Mouse (Mus musculus) CH12.LX (cell line): ENCODE data around the gene Tagln3. TPM values are rescaled to one million over a fixed set of nuclear protein-coding genes. Genes with fewer than 3 reads are reported as not detected.

ENCODE experiments used
- DNase-seq: peaks from one replicate; pipeline ENCODE4 v3.0.0-alpha.2; 2013; ENCODE audit errors: extremely low read depth
- H3K27ac ChIP-seq: 2 replicates; pipeline ENCODE4 v1.5.1; 2012; ENCODE audit warnings: low read depth, mild to moderate bottlenecking, control low read depth, moderate library complexity; ENCODE audit not compliant: insufficient read depth
- H3K27me3 ChIP-seq: replicated peaks from 2 replicates; pipeline ENCODE3; 2012; ENCODE audit warnings: inconsistent platforms
- H3K36me3 ChIP-seq, 2 experiments: replicated peaks in 1 of 2; 2 replicates each; pipeline versions ENCODE3 to v1.6.1; 2012; ENCODE audit warnings: inconsistent platforms in 1 of 2, low read length in 1 of 2, mild to moderate bottlenecking in 1 of 2, mixed read lengths in 1 of 2, moderate library complexity in 1 of 2; ENCODE audit not compliant: control insufficient read depth in 1 of 2, insufficient read depth in 1 of 2
- H3K4me1 ChIP-seq, 2 experiments: 2 replicates each; pipeline ENCODE4 v1.6.1; 2012; ENCODE audit warnings: inconsistent platforms in 1 of 2, moderate library complexity in 1 of 2; ENCODE audit not compliant: insufficient read depth in 2 of 2, control insufficient read depth in 1 of 2
- H3K4me2 ChIP-seq: 2 replicates; pipeline ENCODE4 v1.6.1; 2012; ENCODE audit warnings: low read depth, mild to moderate bottlenecking, control low read depth; ENCODE audit not compliant: poor library complexity, insufficient read depth, severe bottlenecking
- H3K4me3 ChIP-seq, 3 experiments: fragments of 150-350 bp in 1 of 3; sonication (generic) in 1 of 3; replicated peaks in 1 of 3; 2 replicates each; pipeline versions ENCODE3 to v1.5.1; 2011 to 2012; ENCODE audit warnings: low read depth in 2 of 3, low read length in 2 of 3, mild to moderate bottlenecking in 2 of 3, moderate library complexity in 2 of 3, control low read depth in 1 of 3, improper control_type of control experiment in 1 of 3, inconsistent platforms in 1 of 3, mixed read lengths in 1 of 3; ENCODE audit not compliant: poor library complexity in 1 of 3
- H3K79me2 ChIP-seq: replicated peaks from 2 replicates; pipeline ENCODE4 v1.6.1; 2012; ENCODE audit warnings: mild to moderate bottlenecking, moderate library complexity; ENCODE audit not compliant: control insufficient read depth, poor library complexity, insufficient read depth, severe bottlenecking; ENCODE audit errors: extremely low read depth
- H3K9ac ChIP-seq: 2 replicates; pipeline ENCODE4 v1.6.1; 2012; ENCODE audit warnings: low read depth, mild to moderate bottlenecking, control low read depth, moderate library complexity; ENCODE audit not compliant: insufficient read depth
- H3K9me3 ChIP-seq: replicated peaks from 2 replicates; pipeline ENCODE3; 2012; ENCODE audit warnings: low read length, inconsistent platforms, mixed read lengths
- CHD1 ChIP-seq: IDR thresholded peaks from 2 replicates; pipeline ENCODE4 v1.6.1; 2012; ENCODE audit warnings: low read depth, low read length, improper control_type of control experiment, inconsistent platforms
- CTCF ChIP-seq, 2 experiments: IDR thresholded peaks in 1 of 2; conservative IDR thresholded peaks in 1 of 2; 2 replicates each; pipeline ENCODE4 v1.5.1; 2011 to 2012; ENCODE audit warnings: low read depth in 2 of 2, low read length in 2 of 2, improper control_type of control experiment in 1 of 2, inconsistent platforms in 1 of 2, mild to moderate bottlenecking in 1 of 2, moderate library complexity in 1 of 2
- E2F4 ChIP-seq: IDR thresholded peaks from 2 replicates; pipeline ENCODE4 v1.6.1; 2011; ENCODE audit warnings: low read depth, low read length, improper control_type of control experiment; ENCODE audit not compliant: insufficient replicate concordance
- ELF1 ChIP-seq: IDR thresholded peaks from 2 replicates; pipeline ENCODE4 v1.6.1; 2014; ENCODE audit warnings: low read depth, mild to moderate bottlenecking, inconsistent platforms, low read length, improper control_type of control experiment
- EP300 ChIP-seq: IDR thresholded peaks from 2 replicates; pipeline ENCODE4 v1.6.1; 2011; ENCODE audit warnings: low read length, improper control_type of control experiment
- GABPA ChIP-seq: IDR thresholded peaks from 2 replicates; pipeline ENCODE4 v1.6.1; 2012; ENCODE audit warnings: low read depth, low read length, improper control_type of control experiment, inconsistent platforms; ENCODE audit not compliant: insufficient replicate concordance
- IRF4 ChIP-seq: IDR thresholded peaks from 2 replicates; pipeline ENCODE4 v1.6.1; 2014; ENCODE audit warnings: low read depth, mild to moderate bottlenecking, inconsistent platforms, low read length, improper control_type of control experiment
- JUN ChIP-seq: IDR thresholded peaks from 2 replicates; pipeline ENCODE4 v1.6.1; 2011; ENCODE audit warnings: low read depth, mild to moderate bottlenecking, low read length, improper control_type of control experiment, moderate library complexity; ENCODE audit not compliant: insufficient read depth
- JUND ChIP-seq: conservative IDR thresholded peaks from 2 replicates; pipeline ENCODE4 v1.6.1; 2011; ENCODE audit warnings: low read depth, low read length, improper control_type of control experiment
- MAZ ChIP-seq: IDR thresholded peaks from 2 replicates; pipeline ENCODE4 v1.6.1; 2012; ENCODE audit warnings: low read depth, mild to moderate bottlenecking, inconsistent platforms, low read length, improper control_type of control experiment, moderate library complexity
- MXI1 ChIP-seq: IDR thresholded peaks from 2 replicates; pipeline ENCODE4 v1.6.1; 2011; ENCODE audit warnings: mild to moderate bottlenecking, low read depth, low read length, improper control_type of control experiment
- NELFE ChIP-seq: IDR thresholded peaks from 2 replicates; pipeline ENCODE4 v1.6.1; 2011; ENCODE audit warnings: low read depth, low read length, improper control_type of control experiment
- NRF1 ChIP-seq: IDR thresholded peaks from 2 replicates; pipeline ENCODE4 v1.6.1; 2014; ENCODE audit warnings: low read depth, mild to moderate bottlenecking, inconsistent platforms, low read length, improper control_type of control experiment, moderate library complexity
- POLR2AphosphoS2 ChIP-seq: IDR thresholded peaks from 2 replicates; pipeline ENCODE4 v1.6.1; 2011; ENCODE audit warnings: low read depth, low read length, improper control_type of control experiment
- RAD21 ChIP-seq: IDR thresholded peaks from 2 replicates; pipeline ENCODE4 v1.6.1; 2011; ENCODE audit warnings: low read depth, mild to moderate bottlenecking, low read length, improper control_type of control experiment, moderate library complexity
- SIN3A ChIP-seq: IDR thresholded peaks from 2 replicates; pipeline ENCODE4 v1.6.1; 2012; ENCODE audit warnings: low read length, improper control_type of control experiment, inconsistent platforms
- TBP ChIP-seq: conservative IDR thresholded peaks from 2 replicates; pipeline ENCODE4 v1.6.1; 2011; ENCODE audit warnings: low read depth, low read length, improper control_type of control experiment
- USF1 ChIP-seq: IDR thresholded peaks from 2 replicates; pipeline ENCODE4 v1.6.1; 2014; ENCODE audit warnings: low read depth, mild to moderate bottlenecking, inconsistent platforms, low read length, improper control_type of control experiment
- USF2 ChIP-seq: conservative IDR thresholded peaks from 2 replicates; pipeline ENCODE4 v1.6.1; 2011; ENCODE audit warnings: low read depth, low read length, improper control_type of control experiment
- ZKSCAN1 ChIP-seq: IDR thresholded peaks from 2 replicates; pipeline ENCODE4 v1.6.1; 2012; ENCODE audit warnings: low read depth, inconsistent platforms, low read length, improper control_type of control experiment, borderline replicate concordance
- ZMIZ1 ChIP-seq: IDR thresholded peaks from 2 replicates; pipeline ENCODE4 v1.6.1; 2012; ENCODE audit warnings: low read depth, mild to moderate bottlenecking, inconsistent platforms, low read length, improper control_type of control experiment
- ZNF384 ChIP-seq: IDR thresholded peaks from 2 replicates; pipeline ENCODE4 v1.6.1; 2012; ENCODE audit warnings: low read depth, low read length, improper control_type of control experiment, inconsistent platforms
- dilution Hi-C: fragments of 300-500 bp; cut with MboI; formaldehyde crosslinking; loops from 2 replicates; pipeline ENCODE4 v1.14.3; 2020; ENCODE audit warnings: low sequenced_read_pairs; ENCODE audit not compliant: extremely low pct_unique_long_range_greater_than_20kb, extremely low pct_ligation_motif_present
- in situ Hi-C: fragments of 300-500 bp; cut with MboI; formaldehyde crosslinking; loops from 3 replicates; pipeline ENCODE4 v1.14.3; 2019; ENCODE audit warnings: low sequenced_read_pairs, low pct_ligation_motif_present, low pct_unique_long_range_greater_than_20kb, mixed read lengths
- polyA plus RNA-seq: library from polyadenylated mRNA; unstranded; fragments of >175 nt; gene quantifications from 2 replicates; pipeline ENCODE4 v1.2.1, GENCODE M21; 2012; ENCODE audit warnings: low read depth; ENCODE audit not compliant: insufficient read length
- total RNA-seq, 2 experiments: library from RNA; depleted of rRNA; stranded (reverse); fragments of 300-350 nt in 1 of 2; fragments of >200 nt in 1 of 2; gene quantifications; 2 replicates each; pipeline ENCODE4 v1.2.3; 2012 to 2014

The Tagln3 gene
- total and polyA plus RNA-seq, 3 experiments, result 0.17 to 0.69 (median 0.19) TPM

DNA sequence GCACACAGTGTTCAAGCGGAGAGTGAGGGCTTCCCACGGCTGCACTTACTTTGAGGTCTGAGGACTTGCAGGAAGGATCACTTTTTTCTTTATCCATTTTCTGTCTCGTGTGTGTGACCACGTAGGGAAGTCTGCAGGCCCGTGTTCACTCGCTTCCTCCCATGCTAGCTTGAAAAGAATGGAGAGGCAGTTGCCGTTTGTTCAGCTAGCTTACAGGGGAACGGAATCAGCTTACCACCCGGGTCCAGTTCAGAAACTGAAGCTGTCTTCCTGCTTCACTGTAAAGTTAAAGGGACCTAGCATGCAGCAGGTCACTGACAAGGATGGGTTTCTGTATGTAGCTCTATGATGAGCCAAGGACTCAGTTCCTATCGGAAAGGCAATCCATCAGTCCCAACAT, 30.9 kb downstream of the Tagln3 start, which contains the start of gene Tmprss7:
TSS of gene Tmprss7 (minus strand) at position 101 of the 400 bp plus-strand sequence.
- H3K4me1 ChIP-seq, result peaks cover 0 to 16% of the 10 kb centered on the region in 2 experiments; a peak in 1 of 4 replicates
- no peak within 1 kb of the TSS for H3K4me2 ChIP-seq
- no peak for DNase-seq
- no peaks in the 10 kb centered on the region for H3K79me2 ChIP-seq
- no peaks in the 10 kb centered on the region for H3K9me3 ChIP-seq
- in situ Hi-C loops (no loop called here), dilution Hi-C loops (no loop called here)
- H3K27me3 ChIP-seq, result no peaks in the 10 kb centered on the region
- H3K9ac ChIP-seq, result no peak within 1 kb of the TSS
- TF ChIP-seq USF2, result no peak
- no peak for TF ChIP-seq E2F4
- no peak for TF ChIP-seq TBP
- TF ChIP-seq RAD21, result no peak
- no peak for TF ChIP-seq ELF1
- TF ChIP-seq SIN3A, result no peak
- no peak for TF ChIP-seq GABPA
- no peak for TF ChIP-seq CHD1
- no peak for TF ChIP-seq NRF1
- no peak for TF ChIP-seq POLR2AphosphoS2
- no peaks in the 10 kb centered on the region for H3K36me3 ChIP-seq
- no peak within 1 kb of the TSS for H3K27ac ChIP-seq
- no peak within 1 kb of the TSS for H3K4me3 ChIP-seq

DNA sequence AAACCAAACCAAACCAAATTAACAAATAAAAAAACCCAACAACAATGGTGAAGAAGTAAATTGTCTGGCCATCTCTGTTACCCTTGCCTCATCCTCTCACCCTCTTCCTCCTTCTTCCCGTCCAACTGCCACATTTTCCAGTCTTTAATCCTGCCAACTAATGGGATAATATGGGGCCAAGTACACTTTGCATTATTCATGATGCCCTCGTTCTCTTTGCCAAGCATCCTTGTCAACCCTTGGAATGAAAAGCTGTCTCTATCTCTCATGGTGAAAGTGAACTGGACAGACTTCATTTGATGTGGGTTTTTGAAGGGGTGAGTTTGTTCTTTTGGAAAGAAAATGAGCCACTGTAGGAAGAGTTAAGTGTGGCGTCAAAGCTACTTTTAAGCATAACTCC, 31.6 kb downstream of the Tagln3 start:
- H3K79me2 ChIP-seq, result no peaks in the 10 kb centered on the region
- peaks cover 0 to 16% of the 10 kb centered on the region in 2 experiments; a peak in 1 of 4 replicates for H3K4me1 ChIP-seq
- dilution Hi-C loops, result no loop called here
- no peak overlapping the region for H3K4me2 ChIP-seq
- TF ChIP-seq USF1, result no peak
- no peak for TF ChIP-seq ZMIZ1
- no peak for TF ChIP-seq JUN
- no peak for TF ChIP-seq MXI1
- no peak for TF ChIP-seq POLR2AphosphoS2
- no peak for TF ChIP-seq JUND
- no peak for TF ChIP-seq CTCF (conservative IDR thresholded peaks at IDR 0.05 in 1 of 2, IDR thresholded peaks at IDR 0.05 in 1 of 2; ENCODE audit: low read depth in 2 of 2, low read length in 2 of 2)
- no peak for TF ChIP-seq ZKSCAN1
- TF ChIP-seq ZNF384, result no peak
- TF ChIP-seq SIN3A, result no peak
- no peak for TF ChIP-seq MAZ
- no peak for TF ChIP-seq IRF4
- TF ChIP-seq NELFE, result no peak
- no peak for TF ChIP-seq EP300
- TF ChIP-seq, all 38 proteins: peak for 0
- in situ Hi-C loops, result no loop called here
- Histone ChIP-seq H3K27me3 (no peaks in the 10 kb centered on the region), H3K9me3 (no peaks in the 10 kb centered on the region), H3K4me3 (no peak overlapping the region), H3K27ac (no peak overlapping the region), H3K36me3 (no peaks in the 10 kb centered on the region), H3K9ac (no peak overlapping the region)
- no peak for DNase-seq
